Mouse (Mus musculus): Measurements from ENCODE around the gene Smyd5. TPM values are rescaled to one million over a fixed set of nuclear protein-coding genes. Genes with fewer than 3 reads are reported as not detected.

The Smyd5 gene
- total RNA-seq, 2 experiments from 2014 or later: 65.9 to 67.5 TPM

DNA sequence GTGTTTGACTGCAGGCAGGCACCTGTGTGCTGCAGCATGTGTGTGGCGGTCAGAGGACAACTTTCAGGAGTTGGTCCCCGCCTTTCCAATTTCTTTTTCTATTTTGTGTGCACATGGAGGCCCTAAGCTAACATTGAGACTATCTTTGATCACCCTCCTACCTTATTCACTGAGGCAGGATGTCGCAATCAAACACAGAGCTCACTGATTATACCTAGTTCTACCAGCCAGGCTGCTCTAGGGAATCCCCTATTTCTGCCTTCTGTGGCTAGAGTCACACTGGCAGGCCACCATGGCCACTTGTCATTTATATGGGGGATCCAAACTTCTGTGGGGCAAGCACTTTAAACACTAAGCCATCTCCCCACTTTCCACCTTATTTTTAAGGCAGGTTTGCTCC is 57.9 kb downstream of the Smyd5 start:
- no peak for DNase-seq

DNA sequence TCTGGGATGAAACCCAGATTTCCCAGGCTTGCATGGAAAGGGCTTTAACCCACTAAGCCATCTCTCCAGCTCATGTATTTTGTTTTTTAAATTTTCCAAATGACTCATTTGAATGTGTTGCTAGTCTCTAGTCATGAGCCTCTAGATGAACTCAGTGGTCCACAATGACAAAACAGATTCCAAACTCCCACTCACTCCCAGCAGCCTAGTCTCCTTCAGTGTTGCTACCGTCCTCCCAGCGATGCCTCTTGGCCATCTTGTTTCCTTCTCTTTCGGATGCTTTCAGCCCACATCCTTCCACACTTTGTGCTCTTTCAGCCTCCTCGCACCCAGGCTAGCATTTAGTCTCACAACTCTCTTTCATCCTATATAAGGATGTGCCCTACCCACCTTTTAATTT is 58.5 kb downstream of the Smyd5 start:
- intact Hi-C loops (cut with DNase I): no loop called here
- DNase-seq: no peak

More for the DNA sequence above, 57.9 kb downstream of the Smyd5 start:
- intact Hi-C loops (cut with DNase I): no loop called here

DNA sequence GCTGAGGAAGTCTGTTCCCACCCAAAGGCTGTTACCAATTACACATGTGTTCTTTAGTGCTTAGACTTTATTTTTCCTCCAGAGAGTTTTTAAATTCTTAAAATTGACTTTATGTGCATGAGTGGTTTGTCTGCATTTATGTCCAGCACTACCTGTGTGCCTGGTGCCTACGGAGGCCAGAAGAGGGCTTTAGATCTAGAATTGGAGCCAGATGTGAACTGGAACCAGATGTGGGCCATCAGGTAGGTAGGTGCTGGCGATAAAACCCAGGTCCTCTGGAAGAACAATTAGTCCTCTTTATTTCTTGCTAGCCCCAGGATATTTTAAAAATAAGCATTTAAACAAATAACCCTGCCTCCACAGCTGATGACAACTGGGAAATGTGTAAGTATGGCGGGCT is 59.8 kb downstream of the Smyd5 start:
- no peak for DNase-seq
- intact Hi-C loops (cut with DNase I): no loop called here

Other genes starting within 250 kb of the Smyd5 start
- 10 to 100 TPM; 41.1 to 50.2 TPM for gene Emx1, start 244.6 kb upstream of the Smyd5 start, total RNA-seq (2021)
- 10 to 100 TPM; 63.9 to 69.7 TPM for gene Sfxn5, start 98.6 kb upstream of the Smyd5 start, total RNA-seq (2021)
- 10 to 100 TPM; 51.7 to 54.1 TPM for gene Rab11fip5, start 57.4 kb upstream of the Smyd5 start, total RNA-seq (2021)
- gene Noto, start 8.1 kb upstream of the Smyd5 start, total RNA-seq (2021): not detected
- 100 to 1,000 TPM; 310 to 311 TPM for gene Cct7, start 19.5 kb downstream of the Smyd5 start, total RNA-seq (2021)
- gene Pradc1, start 20.0 kb downstream of the Smyd5 start, total RNA-seq (2021): 10 to 100 TPM; 14.4 to 17.8 TPM
- 10 to 100 TPM; 88.6 to 89.6 TPM for gene Fbxo41, start 71.0 kb downstream of the Smyd5 start, total RNA-seq (2021)
- 1 to 10 TPM; 4.7 to 6.0 TPM for gene Egr4, start 81.6 kb downstream of the Smyd5 start, total RNA-seq (2021)
- 10 to 100 TPM; 13.4 to 13.5 TPM for gene Alms1, start 155.5 kb downstream of the Smyd5 start, total RNA-seq (2021)

Measured in left cerebral cortex, postnatal 4 days (tissue).